Mouse (Mus musculus) cortical plate, adult 2 months (tissue): ENCODE data around the gene Sult2b1.
A peak's percentile ranks its signal among the peaks of the same experiment; 100 is the strongest.

ENCODE experiments used
- CTCF ChIP-seq: fragments of 200-500 bp; IDR thresholded peaks from 2 replicates; pipeline ENCODE4 v1.5.1; 2011; ENCODE audit warnings: mild to moderate bottlenecking, control low read depth, low read length; ENCODE audit not compliant: insufficient read depth; ENCODE audit errors: extremely low read depth
- POLR2A ChIP-seq: fragments of 200-500 bp; IDR thresholded peaks from 2 replicates; pipeline ENCODE4 v1.6.1; 2011; ENCODE audit warnings: mild to moderate bottlenecking, low read length, control low read depth; ENCODE audit not compliant: insufficient read depth; ENCODE audit errors: extremely low read depth

DNA sequence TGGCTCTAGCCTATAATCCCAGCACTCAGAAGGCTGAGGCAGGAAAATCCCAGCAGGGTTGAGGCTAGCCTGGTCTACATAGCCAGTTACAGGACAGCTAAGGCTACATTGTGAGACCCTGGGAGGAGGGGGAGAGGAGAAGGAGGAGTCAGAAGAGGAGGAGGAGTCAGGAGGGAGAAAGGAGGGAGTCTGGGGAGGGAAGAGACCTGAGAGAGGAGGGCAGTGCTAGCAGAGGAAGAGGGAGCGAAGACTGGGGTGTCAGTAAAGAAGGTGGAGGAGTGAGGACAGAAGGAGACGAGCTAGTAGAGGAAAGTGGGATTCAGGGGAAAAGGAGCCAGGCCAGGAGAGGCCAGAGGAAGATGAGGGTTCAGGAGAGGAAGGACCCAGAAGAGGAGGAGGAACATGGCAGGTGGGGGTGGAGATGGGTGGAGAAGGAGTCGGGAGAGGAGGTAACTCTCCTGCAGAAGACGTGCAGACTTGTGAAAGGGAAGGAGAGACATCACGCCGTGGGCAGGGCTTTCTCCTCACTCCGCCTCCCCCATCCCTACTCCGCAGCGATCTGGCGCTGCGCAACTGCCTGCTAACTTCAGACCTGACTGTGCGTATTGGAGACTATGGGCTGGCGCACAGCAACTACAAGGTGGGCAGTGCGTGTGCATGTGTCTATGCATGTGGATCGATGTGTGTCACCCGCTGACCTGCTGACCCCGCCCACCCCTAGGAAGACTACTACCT, 7.5 kb upstream of the Sult2b1 start:
- no peak for TF ChIP-seq CTCF
- 0 out of 2 replicates have a peak, but pooled peaks have one; percentile 18 for TF ChIP-seq POLR2A
